Mouse (Mus musculus): ENCODE measurements around the gene Neurl1a.

The Neurl1a gene

DNA sequence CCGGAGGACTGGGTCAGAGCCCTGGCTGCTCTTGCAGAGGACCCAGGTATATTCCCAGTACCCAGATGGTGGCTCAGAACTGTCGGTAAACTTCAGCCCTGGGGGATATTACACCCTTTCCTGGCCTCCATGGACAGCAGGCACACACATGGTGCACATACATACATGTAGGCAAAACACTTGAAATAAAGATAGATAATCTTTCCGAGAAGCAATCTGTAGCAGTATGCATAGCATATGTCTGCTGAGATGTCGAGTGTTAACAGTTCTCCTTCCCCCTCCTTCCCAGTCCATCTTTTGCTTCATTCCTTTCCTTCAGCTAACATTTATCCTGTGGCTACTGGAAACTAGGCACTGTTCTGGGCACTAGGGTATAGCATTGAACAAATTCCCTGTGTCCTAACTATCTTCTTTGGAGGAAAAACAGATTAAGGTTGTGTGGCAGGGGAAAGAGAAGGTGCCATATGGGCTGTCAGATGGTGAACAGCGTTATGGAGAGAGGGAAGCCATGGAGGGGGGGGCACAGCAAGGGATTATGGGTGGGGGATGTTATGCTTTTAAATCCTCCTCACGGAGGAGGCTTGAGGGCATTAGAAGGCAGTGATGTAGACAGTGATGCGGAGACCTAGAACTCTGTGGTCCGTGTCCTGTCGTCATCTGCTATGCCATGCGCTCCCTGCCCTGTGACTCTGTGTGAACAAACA, 33.1 kb downstream of the Neurl1a start:
- in situ Hi-C loops (cut with MboI, MseI) = no loop called here

DNA sequence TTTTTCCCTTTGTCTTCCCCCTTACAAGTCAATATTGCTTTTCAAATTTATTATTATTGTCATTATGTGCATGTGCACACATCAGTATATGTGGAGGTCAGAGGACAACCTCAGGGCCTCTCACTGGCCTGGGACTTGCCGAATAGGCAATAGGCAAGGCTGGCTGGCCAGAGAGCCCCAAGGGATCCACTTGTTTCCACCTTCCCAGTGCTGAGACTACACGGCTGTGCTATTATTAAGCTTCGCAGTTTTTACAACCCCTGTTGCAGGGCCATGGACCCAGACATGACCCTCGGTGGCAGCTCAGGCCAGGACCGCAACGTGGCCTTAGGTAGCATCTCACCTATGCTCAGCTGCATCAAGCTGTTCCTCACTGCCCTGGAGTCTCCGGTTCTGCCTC, 33.8 kb downstream of the Neurl1a start:
- in situ Hi-C loops (cut with MboI, MseI) = no loop called here

DNA sequence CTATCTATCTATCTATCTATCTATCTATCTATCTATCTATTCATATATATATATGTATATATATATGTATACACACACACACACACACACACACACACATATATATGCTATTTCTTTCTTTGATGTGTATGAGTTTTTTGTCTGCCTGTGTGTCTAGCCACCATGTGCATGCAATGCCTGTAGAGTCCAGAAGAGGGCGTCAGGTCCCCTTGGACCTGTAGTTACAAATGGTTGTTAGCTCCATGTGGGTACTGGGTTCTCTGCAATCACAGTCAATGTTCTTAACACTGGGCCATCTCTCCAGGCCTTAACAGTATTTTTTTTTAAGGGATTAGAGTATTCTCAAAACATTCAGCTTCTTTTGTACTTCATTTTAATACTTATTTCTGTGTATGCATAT, 34.9 kb downstream of the Neurl1a start:
- in situ Hi-C loops (cut with MboI, MseI) = no loop called here

DNA sequence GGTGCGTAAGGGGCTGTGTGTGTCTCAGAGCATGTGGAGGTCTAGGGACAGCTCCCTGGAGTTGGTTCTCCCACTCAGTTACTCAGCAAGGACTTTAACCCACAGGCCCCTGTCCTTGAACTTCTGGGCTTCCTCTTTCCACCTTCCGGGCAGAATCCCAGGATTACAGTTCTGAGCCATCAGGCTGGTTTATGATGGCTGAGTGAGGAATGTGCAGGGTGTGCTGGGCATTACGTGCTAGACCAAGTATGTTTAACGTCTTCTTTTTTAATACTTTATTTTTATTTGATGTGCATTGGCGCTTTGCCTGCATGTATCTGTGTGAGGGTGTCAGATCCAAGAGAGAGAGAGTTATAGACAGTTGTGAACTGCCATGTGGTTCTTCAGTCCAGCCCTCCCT, 38.1 kb downstream of the Neurl1a start:
- in situ Hi-C loops (cut with MboI, MseI) = no loop called here

DNA sequence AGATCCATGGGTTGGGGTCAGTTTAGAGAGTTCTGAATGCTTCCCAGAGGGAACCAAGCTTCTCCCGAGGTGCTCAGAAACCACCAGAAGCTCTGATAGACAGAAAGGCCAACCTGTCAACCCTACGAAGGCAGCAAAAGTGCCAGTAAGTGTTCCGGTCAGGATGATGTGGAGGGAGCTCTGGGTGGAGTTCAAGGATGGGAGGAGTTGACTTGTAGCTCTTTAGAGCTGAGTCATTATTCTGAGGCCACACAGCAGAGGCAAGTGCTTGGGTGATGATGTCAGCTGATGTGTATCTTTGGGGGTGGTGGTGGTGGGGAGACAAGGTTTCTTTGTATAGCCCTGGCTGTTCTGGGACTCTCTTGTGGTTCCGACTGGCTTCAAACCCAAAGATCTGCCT, 41.0 kb downstream of the Neurl1a start:
- in situ Hi-C loops (cut with MboI, MseI) = no loop called here

DNA sequence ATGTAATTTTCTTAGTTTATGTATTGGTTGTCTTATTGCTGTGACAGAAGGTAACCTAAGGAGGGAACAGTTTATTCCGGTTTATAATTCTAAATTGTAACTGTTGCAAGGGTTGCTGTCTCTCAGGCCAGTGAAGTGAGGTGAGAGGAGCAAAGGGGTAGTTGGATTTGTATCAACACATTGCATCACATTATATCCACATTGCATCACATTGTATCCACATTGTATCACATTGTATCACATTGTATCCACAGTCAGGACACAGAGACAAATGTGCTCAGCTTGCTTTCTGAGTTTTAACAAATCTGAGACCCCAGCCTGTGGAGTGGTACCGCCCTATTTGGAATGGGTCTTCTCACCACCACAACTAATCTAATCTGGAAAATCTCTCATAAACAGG, 41.6 kb downstream of the Neurl1a start:
- in situ Hi-C loops (cut with MboI, MseI) = no loop called here

DNA sequence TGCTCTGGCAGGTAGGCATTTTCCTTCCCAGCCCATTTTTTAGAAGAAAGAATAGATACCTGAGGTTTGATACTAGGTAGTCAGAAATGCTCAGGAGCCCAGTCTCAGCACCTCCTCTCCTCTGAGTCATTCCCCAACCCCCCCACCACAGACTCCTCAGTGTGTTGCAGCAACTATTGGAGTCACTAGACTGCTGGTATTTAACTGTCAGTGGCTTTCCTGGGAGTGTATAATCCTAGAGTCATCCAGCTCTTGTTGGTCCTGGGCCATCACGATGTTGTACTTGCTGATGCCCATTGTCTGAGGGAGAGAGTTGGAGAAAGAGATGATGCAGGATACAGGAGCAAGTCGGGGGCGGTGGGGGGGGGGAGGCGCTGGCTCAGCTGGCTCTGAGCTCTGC, 42.4 kb downstream of the Neurl1a start:
- in situ Hi-C loops (cut with MboI, MseI) = no loop called here

DNA sequence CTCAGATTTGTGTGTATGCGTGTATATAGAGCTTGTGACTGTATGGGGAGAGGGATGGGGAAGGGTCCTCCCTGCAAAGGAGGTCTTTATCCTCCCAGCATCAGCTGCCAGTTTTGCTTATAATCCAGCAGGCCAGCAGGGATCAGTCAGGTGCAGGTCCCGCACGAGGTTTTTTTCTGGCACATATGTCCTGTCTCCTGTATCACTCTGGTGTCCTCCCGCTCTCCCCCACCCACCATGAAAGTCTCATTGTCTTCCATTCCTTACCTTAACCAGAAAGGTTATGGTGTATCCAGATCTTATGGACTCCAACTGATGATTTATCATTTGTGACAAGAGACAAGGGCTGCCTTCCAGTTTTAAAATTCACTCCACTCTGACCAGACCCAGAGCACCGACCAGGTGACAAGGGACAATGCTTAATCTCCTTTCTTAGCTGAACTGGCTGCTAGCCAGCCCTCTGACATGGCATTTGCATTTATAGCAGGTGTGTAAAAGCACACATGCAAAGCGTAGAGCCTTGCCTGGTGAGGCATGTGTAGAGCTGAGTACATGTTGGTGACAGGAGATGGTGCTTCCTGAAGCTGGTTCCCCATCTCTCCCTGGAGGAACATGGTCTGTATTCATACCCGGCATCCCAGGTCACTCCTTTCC, 43.0 kb downstream of the Neurl1a start:
- in situ Hi-C loops (cut with MboI, MseI) = no loop called here

DNA sequence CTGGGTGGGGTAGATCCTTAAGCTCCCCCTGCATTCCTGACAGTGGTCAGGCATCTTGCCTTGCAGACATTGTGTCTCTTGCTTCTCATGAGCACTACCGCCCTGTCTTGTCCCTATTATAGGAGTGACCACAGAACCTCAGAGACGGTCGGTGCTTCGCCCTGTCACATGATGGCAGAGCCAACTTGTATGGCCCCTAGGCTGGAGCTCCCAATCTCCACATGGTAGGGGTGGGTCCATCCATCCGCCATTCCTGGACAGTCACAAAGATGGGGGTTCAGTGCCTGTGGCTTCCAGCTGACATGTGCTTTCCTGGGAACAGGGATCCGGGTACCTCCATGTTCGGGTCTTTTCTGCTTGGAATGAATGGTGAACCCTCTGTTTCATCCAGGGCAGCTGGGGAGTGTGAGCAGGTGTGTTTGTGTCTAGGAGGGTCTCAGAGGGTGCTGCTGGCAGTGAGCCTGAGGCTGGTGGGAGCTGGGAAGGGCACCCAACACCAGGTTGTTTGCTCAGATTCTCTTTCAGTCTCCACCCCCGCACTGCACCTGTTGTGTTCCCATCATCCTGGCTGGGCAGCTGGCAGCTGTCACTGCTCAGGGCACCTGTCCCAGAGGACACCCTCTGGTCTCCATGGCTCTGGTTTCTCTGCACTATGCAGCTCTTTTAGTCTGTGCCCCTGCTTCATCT, 43.7 kb downstream of the Neurl1a start:
- in situ Hi-C loops (cut with MboI, MseI) = no loop called here

DNA sequence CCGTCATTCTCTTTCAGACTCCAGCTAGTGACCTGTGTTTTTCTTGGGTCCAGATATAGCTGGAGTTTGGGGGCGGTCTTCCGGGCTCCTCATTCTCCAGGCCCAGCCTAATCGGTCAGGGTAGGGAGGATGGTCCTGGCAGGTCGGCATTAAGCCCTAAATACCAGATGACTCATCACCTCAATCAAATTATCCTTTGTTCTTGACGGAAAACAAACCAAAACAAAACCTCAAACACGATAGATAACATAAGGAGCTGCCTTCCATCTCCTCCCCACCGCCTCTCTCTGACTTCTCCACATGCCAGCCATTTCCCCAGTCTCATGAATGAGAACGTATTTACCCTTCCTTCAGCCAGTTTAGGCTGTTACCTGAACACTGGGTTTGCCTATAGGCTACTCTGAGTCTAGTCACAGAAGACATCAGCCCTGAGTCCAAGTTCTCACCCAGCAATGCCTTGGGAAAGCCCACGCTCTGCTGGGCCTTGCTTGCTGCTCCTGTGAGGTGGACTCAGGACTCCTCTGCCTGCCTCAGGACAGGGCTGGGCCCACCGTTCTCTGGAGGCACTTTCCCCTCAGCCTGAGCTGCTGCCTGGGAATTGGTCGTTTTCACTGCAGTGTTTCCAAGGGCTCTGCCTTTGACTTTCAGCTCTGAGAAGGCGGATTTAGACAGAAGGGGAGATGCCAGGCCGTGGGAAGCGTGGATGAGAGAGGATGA, 44.4 kb downstream of the Neurl1a start:
- in situ Hi-C loops (cut with MboI, MseI) = no loop called here

DNA sequence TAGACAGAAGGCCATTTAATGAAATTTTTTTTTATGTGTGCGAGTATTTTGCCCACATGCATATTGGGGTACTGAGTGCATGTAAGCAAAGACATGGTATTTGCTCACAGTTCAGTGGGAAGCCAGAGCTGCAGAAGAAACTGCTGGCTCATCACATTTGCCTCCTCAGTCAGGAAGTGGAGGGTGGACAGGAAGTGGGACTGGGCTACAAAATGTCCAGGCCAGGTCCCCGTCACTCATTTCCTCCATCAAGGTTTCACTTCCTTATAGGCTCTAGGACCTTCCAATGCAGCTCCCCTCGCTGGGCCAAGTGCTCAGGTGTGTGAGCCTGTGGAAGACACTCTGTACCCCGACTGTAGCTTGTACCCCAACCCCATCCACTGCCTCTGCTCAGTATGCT, 46.1 kb downstream of the Neurl1a start:
- in situ Hi-C loops (cut with MboI, MseI) = no loop called here

DNA sequence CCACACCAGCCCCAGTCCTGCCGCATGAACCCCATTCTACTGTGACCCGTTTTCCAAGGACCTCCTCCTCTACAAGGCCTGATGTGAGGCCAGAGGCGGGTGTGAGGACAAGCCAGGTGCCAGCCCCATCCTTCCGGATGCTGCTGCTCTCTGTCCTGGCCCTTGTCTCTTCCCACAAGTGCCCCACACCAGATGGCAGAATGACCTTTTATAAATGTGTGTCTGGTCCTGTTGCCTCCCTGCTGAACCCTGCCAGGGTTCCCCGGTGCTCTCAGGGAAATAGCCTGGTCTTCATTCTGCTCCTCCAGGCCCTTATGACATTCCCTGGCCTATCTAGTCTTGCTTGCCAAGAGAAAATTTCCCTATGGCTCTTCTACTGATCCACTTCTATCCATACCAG, 47.2 kb downstream of the Neurl1a start:
- in situ Hi-C loops (cut with MboI, MseI) = no loop called here

DNA sequence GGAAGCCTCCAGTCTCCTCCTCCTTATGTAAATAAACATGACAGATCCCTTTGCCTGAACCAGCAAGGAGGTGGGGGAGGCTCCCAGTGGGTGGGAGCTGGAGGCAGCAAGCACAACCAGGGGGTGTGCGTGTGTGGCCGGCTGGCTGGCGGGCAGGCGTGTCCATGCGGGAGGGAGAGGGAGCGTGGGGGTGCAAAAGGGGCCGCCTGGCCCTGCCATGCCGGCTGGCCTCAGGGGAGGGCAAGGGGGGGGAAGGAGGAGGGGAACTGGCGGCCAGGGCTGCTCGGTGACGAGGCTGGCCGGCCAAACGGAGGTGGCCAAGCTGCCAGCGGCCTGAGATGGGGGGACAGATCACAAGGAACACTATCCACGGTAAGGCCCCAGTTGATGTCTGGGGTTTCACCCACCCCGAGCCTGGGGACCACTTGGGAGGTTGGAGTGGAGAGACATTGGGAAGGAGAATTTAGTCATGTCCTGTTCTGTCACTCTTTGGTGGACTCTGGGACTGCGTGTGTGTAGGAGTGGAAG, 50.2 kb downstream of the Neurl1a start:
- in situ Hi-C loops (cut with MboI, MseI) = no loop called here

DNA sequence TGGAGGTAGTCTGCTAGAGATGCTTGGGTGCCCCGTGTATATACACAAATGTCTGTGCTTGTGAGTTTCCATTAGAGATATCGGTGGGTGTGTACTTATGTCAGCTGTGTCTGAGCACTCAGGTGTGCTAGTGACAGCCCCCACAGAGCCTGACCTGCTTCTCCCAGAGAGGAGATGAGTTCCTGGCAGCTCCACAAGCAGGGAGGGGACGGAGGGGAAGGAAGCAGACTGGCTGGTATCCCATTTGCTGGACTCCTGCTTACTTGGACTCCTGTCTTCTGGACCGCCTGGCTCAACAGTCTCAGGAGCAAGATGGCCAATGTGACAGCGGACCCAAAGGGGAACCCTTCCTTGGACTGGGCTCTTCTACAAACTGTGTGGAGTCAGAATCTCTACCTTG, 50.8 kb downstream of the Neurl1a start:
- in situ Hi-C loops (cut with MboI, MseI) = no loop called here

DNA sequence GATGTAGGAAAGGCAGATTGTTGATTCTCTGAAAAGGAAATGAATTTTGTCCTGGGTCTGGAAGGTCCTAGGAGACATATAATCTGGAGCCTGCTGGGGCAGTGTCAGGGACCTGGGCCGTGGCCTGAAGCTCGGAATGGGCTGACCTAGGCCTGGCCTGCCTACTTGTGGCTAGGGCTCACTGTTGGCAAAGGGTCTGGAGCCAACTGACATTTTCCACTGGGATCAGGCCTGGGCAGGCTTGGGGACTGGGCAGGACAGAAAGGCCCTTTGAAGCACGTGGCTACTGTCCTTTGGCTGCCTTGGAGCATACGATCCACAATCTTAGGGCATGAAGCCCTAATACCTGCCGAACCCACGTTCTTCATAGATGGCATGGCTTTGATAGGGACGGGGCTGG, 51.5 kb downstream of the Neurl1a start:
- in situ Hi-C loops (cut with MboI, MseI) = no loop called here

DNA sequence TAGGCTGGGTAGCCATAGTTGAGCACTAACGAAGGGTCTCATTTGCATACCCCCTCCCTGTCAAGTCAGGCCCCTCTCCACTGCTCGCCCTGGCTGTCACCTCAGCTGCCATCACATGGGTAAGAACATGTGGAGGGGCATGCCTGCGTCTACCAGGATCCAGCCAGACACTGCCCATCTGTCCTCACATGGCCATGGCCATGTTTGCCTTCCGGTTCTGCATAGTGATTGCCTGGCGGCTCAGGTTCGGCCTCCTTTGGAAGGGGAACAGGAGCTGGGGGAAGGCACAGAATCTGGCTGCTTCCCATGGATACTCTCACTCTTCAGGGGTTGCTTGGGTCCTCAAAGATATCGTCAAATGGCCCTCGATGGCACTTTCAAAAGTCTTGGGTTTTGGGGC, 52.1 kb downstream of the Neurl1a start:
- in situ Hi-C loops (cut with MboI, MseI) = no loop called here

DNA sequence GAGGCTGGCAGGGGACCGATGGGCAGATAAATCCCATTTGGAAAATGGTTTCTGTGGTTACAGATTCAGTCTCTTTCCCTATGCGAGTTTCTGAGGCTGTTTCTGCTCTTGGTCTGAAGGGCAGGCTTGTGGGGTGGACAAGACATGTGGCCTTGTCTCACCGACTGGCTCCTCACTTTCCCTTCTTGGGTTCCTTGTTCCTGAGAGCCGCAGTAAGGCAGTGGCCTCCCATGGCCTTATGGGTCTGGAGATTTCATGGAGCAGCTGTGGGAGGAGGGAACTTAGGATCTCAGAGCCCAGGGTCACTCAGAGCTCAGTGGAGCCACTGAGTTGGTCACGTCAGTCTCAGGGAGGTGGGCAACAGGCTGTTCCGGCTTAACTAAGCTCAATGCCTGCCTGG, 52.8 kb downstream of the Neurl1a start:
- in situ Hi-C loops (cut with MboI, MseI) = no loop called here

DNA sequence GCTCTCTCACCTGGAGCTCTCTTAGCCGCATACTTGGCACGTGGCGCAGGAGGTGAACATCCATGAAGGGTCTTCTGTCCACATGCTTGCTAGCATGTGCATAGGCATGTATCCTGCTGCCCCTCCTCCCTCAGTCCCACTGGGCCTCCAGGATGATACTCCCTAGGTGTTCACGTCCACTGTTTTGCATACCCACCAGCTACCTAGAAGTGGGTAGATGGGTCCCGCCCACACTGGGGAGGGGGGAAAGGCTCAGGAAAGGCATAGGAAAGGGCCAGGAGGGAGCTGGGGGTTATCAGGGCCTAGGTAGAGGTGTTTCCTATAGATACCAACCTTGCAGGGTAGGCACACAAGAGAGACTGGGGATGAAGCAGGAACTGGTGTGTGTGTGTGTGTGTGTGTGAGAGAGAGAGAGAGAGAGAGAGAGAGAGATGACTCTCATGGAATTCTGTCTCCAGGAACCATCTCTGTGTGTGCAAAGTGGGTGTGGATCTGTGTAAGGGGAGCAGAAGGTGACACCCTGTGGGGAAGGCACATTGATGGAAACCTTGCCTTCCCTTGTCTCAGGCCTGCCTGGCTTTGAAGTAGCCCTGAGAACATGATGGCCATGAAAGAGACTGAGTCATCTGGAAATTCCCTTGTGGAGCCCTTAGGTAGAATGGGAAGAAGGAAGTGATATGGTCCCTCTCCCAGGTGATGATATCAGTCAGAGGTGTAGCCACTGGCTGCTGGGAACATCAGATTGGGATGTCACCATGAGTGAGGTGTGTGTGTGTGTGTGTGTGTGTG, 53.7 kb downstream of the Neurl1a start:
- in situ Hi-C loops (cut with MboI, MseI) = no loop called here

DNA sequence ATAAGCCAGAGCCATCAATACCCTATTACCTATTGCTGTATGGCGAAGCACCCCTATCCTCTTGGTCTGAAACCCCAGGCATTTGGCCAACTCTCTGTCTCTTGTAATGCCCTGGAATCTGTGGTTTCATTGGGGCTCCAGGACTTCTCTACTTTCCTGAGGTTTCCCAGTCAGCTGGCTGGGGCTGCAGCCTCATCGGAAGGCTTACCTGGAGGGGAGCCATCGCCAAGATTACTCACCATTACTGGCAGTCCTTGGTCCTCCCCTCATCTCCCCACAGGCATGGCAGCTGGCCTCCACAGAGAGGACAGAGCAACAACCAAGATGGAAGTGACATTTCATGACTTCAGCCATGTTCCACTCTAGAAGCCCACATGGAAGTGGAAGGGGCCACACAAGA, 54.5 kb downstream of the Neurl1a start:
- in situ Hi-C loops (cut with MboI, MseI) = no loop called here

DNA sequence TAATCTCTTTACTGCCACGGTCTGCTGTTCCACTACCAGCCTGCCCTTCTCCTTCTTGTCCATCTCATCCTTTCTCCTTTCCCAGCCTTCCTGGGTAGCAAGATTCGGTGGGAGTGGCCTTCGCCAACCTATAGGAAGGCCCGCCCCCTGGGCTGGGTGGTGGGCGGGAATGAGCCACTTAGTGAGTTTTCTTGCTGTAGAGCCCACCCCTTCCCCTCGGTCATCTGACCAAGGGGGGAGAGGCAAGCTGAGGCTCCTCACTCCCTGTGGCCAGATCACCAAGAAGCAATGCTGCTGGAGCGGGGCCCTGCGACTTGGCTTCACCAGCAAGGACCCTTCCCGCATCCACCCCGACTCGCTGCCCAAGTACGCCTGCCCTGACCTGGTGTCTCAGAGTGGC, 61.5 kb downstream of the Neurl1a start:
- in situ Hi-C loops (cut with MboI, MseI) = no loop called here

DNA sequence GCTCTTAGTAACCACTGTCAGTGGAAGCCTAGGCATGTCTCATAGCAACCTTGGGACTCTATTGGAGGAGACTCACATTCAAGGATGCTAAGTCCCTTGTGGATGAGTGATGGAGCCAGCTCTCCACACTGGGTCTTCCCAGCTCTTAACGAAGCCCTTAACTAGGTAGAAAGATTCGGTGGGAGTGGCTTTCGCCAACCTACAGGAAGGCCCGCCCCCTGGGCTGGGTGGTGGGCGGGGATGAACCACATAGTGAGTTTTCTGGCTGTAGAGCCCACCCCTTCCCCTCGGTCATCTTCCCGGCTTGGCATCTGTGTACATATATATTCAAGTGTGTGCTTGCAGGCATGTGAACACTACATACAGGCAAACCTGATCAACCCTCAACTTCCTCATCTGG, 62.3 kb downstream of the Neurl1a start:
- in situ Hi-C loops (cut with MboI, MseI) = no loop called here

Measured in T-helper 2 cell (primary cell).